Mouse (Mus musculus) hematopoietic stem cell, adult 5-6 weeks (primary cell): ENCODE data around the gene Cox8c. TPM values are rescaled to one million over a fixed set of nuclear protein-coding genes. Genes with fewer than 3 reads are reported as not detected.

Experiments used
- ATAC-seq, 2 experiments: fragments of 125-278 bp in 1 of 2; replicated peaks in 1 of 2; 2 replicates each; pipeline ENCODE4 v1.8.0; 2016 to 2017; ENCODE audit warnings: inconsistent platforms in 2 of 2, mild to moderate bottlenecking in 2 of 2, moderate number of reproducible peaks in 2 of 2, low read depth in 1 of 2, moderate TSS enrichment in 1 of 2; ENCODE audit not compliant: low FRiP score in 2 of 2, poor library complexity in 2 of 2, severe bottlenecking in 2 of 2, insufficient read depth in 1 of 2, low TSS enrichment in 1 of 2
- total RNA-seq: library from RNA; stranded (forward); fragments of 172-1452, 232-1000 nt; gene quantifications from 2 replicates; pipeline ENCODE4 v1.2.3, GENCODE M21; 2017

The Cox8c gene
- not detected in 2 replicates for total RNA-seq

- ATAC-seq: no peak
Measured at GRCm38 (mm10) chr12:102899091-102899490, at the start of gene Cox8c. Cox8c (plus strand) TSS chr12:102899316.

- no peak for ATAC-seq
Measured at GRCm38 (mm10) chr12:102860806-102861205, 38.3 kb upstream of the Cox8c start.

GRCm38 (mm10) chr12:102869802-102870201 is 29.3 kb upstream of the Cox8c start:
- no peak; a peak in 1 of 4 replicates for ATAC-seq

- no peak for ATAC-seq
Measured at GRCm38 (mm10) chr12:102870527-102870926, 28.6 kb upstream of the Cox8c start.

GRCm38 (mm10) chr12:102877301-102878030 is 21.6 kb upstream of the Cox8c start:
- peak; percentile 23 to 62 for ATAC-seq

GRCm38 (mm10) chr12:102878031-102878823 is 20.9 kb upstream of the Cox8c start, which contains the start of gene Btbd7:
Btbd7 (minus strand) TSS chr12:102878471.
- peak; percentile 86 to 90 for ATAC-seq

- no peak for ATAC-seq
Measured at GRCm38 (mm10) chr12:102878901-102879300, 20.2 kb upstream of the Cox8c start.

- peak; percentile 53 to 66; a peak in 1 of 4 replicates for ATAC-seq
Measured at GRCm38 (mm10) chr12:102885735-102886134, 13.4 kb upstream of the Cox8c start.

- ATAC-seq: no peak
Measured at GRCm38 (mm10) chr12:102887366-102887765, 11.8 kb upstream of the Cox8c start.

- ATAC-seq: no peak
Measured at GRCm38 (mm10) chr12:102888568-102888967, 10.5 kb upstream of the Cox8c start.

GRCm38 (mm10) chr12:102908191-102908590 is 9.1 kb downstream of the Cox8c start:
- no peak for ATAC-seq

GRCm38 (mm10) chr12:102916073-102916472 is 17.0 kb downstream of the Cox8c start:
- no peak for ATAC-seq

GRCm38 (mm10) chr12:102929764-102930163 is 30.6 kb downstream of the Cox8c start:
- ATAC-seq: no peak

GRCm38 (mm10) chr12:102930335-102930734 is 31.2 kb downstream of the Cox8c start:
- ATAC-seq: no peak

GRCm38 (mm10) chr12:102930789-102931188 is 31.7 kb downstream of the Cox8c start:
- ATAC-seq: no peak

GRCm38 (mm10) chr12:102935892-102936291 is 36.8 kb downstream of the Cox8c start:
- no peak for ATAC-seq

GRCm38 (mm10) chr12:102945571-102945970 is 46.5 kb downstream of the Cox8c start:
- ATAC-seq: no peak

GRCm38 (mm10) chr12:102947826-102948225 is 48.7 kb downstream of the Cox8c start:
- no peak for ATAC-seq
